Mouse (Mus musculus): ENCODE data around the gene Lrrc51.

DNA sequence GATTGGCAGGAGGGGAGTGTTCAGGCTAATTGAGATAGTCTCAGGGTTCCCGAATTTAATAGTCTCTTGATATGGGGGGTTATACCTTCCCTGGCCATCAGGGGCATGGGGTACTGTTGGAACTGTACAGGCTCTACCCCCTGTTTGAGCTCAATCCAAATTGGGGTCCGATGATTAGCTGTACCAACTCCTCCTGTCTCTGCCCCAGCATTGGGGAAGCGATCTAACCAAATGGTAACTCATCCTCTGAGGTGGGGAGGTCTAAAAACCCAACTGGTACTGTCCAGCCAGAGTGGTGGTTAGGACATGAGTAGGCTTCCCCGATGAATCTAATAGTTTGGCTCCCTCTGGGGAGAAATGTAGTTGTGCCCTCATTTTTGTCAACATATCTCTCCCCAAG lies 3.3 kb upstream of the Lrrc51 start:
- TF ChIP-seq CTCF (IDR thresholded peaks at IDR 0.05; ENCODE audit: low read depth): no peak
- TF ChIP-seq EP300 (IDR thresholded peaks at IDR 0.05; ENCODE audit: low read depth): no peak

All from liver, embryonic 14.5 days (tissue).